Mouse (Mus musculus): ENCODE data around the gene Adgra1. TPM values are rescaled to one million over a fixed set of nuclear protein-coding genes. Genes with fewer than 3 reads are reported as not detected.

Gene Adgra1
- polyA plus RNA-seq, 1 experiment from 2014 or later: 0.50 TPM

GRCm38 (mm10) chr7:139827687-139828086 is 6.3 kb upstream of the Adgra1 start:
- no peak overlapping the region for H3K4me3 ChIP-seq (replicated peaks; ENCODE audit: low read depth, low read length)
- WGBS: 3% methylated on average over 9 of the region's 9 CpGs
- no peak overlapping the region for H3K27ac ChIP-seq
- H3K9me3 ChIP-seq (replicated peaks; ENCODE audit: low read length): no peaks in the 10 kb centered on the region
- no peak for TF ChIP-seq CTCF (IDR thresholded peaks at IDR 0.05; ENCODE audit: low read depth)
- no peaks in the 10 kb centered on the region for H3K36me3 ChIP-seq (ENCODE audit: insufficient read depth, low read length)
- ATAC-seq (replicated peaks; ENCODE audit: low FRiP score, low read depth) (no peak), DNase-seq (ENCODE audit: low spot score) (peak; percentile 44)
- H3K9ac ChIP-seq (ENCODE audit: low read depth, low read length): no peak overlapping the region
- H3K4me1 ChIP-seq (replicated peaks; ENCODE audit: insufficient read depth, low read length): no peaks in the 10 kb centered on the region
- no peak overlapping the region for H3K4me2 ChIP-seq (ENCODE audit: low read length)
- no peaks in the 10 kb centered on the region for H3K27me3 ChIP-seq (ENCODE audit: insufficient read depth, low read length)

- H3K9me3 ChIP-seq (replicated peaks; ENCODE audit: low read length): no peaks in the 10 kb centered on the region
- DNase-seq (ENCODE audit: low spot score) (no peak), ATAC-seq (replicated peaks; ENCODE audit: low FRiP score, low read depth) (no peak)
- H3K4me1 ChIP-seq (replicated peaks; ENCODE audit: insufficient read depth, low read length): no peaks in the 10 kb centered on the region
- no peak overlapping the region for H3K4me3 ChIP-seq (replicated peaks; ENCODE audit: low read depth, low read length)
- H3K36me3 ChIP-seq (ENCODE audit: insufficient read depth, low read length): no peaks in the 10 kb centered on the region
- no peak overlapping the region for H3K9ac ChIP-seq (ENCODE audit: low read depth, low read length)
- H3K4me2 ChIP-seq (ENCODE audit: low read length): peak overlapping the region; percentile 37; the same call in 1 of the 2 replicates
- 41% methylated on average over 5 of the region's 5 CpGs for WGBS
- H3K27me3 ChIP-seq (ENCODE audit: insufficient read depth, low read length): 0 out of 2 replicates have a peak, but pooled peaks cover 9% of the 10 kb centered on the region
- H3K27ac ChIP-seq: no peak overlapping the region
- no peak for TF ChIP-seq CTCF (IDR thresholded peaks at IDR 0.05; ENCODE audit: low read depth)
Observed at GRCm38 (mm10) chr7:139833532-139833931, 442 bp upstream of the Adgra1 start.

- DNase-seq (ENCODE audit: low spot score) (peak; percentile 48), ATAC-seq (replicated peaks; ENCODE audit: low FRiP score, low read depth) (peak; percentile 22; the same call in 1 of the 2 replicates)
- TF ChIP-seq CTCF (IDR thresholded peaks at IDR 0.05; ENCODE audit: low read depth): no peak
- WGBS: 35% methylated on average over 15 of the region's 15 CpGs
- no peaks in the 10 kb centered on the region for H3K9me3 ChIP-seq (replicated peaks; ENCODE audit: low read length)
- no peak overlapping the region for H3K27ac ChIP-seq
- H3K27me3 ChIP-seq (ENCODE audit: insufficient read depth, low read length): 0 out of 2 replicates have a peak, but pooled peaks cover 9% of the 10 kb centered on the region
- H3K4me1 ChIP-seq (replicated peaks; ENCODE audit: insufficient read depth, low read length): no peaks in the 10 kb centered on the region
- no peak overlapping the region for H3K4me3 ChIP-seq (replicated peaks; ENCODE audit: low read depth, low read length)
- no peak overlapping the region for H3K4me2 ChIP-seq (ENCODE audit: low read length)
- H3K36me3 ChIP-seq (ENCODE audit: insufficient read depth, low read length): no peaks in the 10 kb centered on the region
- no peak overlapping the region for H3K9ac ChIP-seq (ENCODE audit: low read depth, low read length)
Observed at GRCm38 (mm10) chr7:139835140-139836131, 1.5 kb downstream of the Adgra1 start.

- 84% methylated on average over 11 of the region's 11 CpGs for WGBS
- no peaks in the 10 kb centered on the region for H3K36me3 ChIP-seq (ENCODE audit: insufficient read depth, low read length)
- no peaks in the 10 kb centered on the region for H3K9me3 ChIP-seq (replicated peaks; ENCODE audit: low read length)
- no peak overlapping the region for H3K27ac ChIP-seq
- no peaks in the 10 kb centered on the region for H3K4me1 ChIP-seq (replicated peaks; ENCODE audit: insufficient read depth, low read length)
- H3K27me3 ChIP-seq (ENCODE audit: insufficient read depth, low read length): no peaks in the 10 kb centered on the region
- no peak for TF ChIP-seq CTCF (IDR thresholded peaks at IDR 0.05; ENCODE audit: low read depth)
- H3K4me2 ChIP-seq (ENCODE audit: low read length): no peak overlapping the region
- H3K4me3 ChIP-seq (replicated peaks; ENCODE audit: low read depth, low read length): no peak overlapping the region
- no peak for ATAC-seq (replicated peaks; ENCODE audit: low FRiP score, low read depth)
- DNase-seq (ENCODE audit: low spot score): no peak
- no peak overlapping the region for H3K9ac ChIP-seq (ENCODE audit: low read depth, low read length)
Observed at GRCm38 (mm10) chr7:139840443-139841168, 6.6 kb downstream of the Adgra1 start.

- ATAC-seq (replicated peaks; ENCODE audit: low FRiP score, low read depth): no peak
- no peak for DNase-seq (ENCODE audit: low spot score)
- no peak overlapping the region for H3K27ac ChIP-seq
- no peaks in the 10 kb centered on the region for H3K36me3 ChIP-seq (ENCODE audit: insufficient read depth, low read length)
- no peaks in the 10 kb centered on the region for H3K4me1 ChIP-seq (replicated peaks; ENCODE audit: insufficient read depth, low read length)
- no peak for TF ChIP-seq CTCF (IDR thresholded peaks at IDR 0.05; ENCODE audit: low read depth)
- no peak overlapping the region for H3K4me2 ChIP-seq (ENCODE audit: low read length)
- WGBS: 33% methylated on average over 6 of the region's 6 CpGs
- H3K9ac ChIP-seq (ENCODE audit: low read depth, low read length): no peak overlapping the region
- H3K4me3 ChIP-seq (replicated peaks; ENCODE audit: low read depth, low read length): no peak overlapping the region
- H3K9me3 ChIP-seq (replicated peaks; ENCODE audit: low read length): no peaks in the 10 kb centered on the region
- no peaks in the 10 kb centered on the region for H3K27me3 ChIP-seq (ENCODE audit: insufficient read depth, low read length)
Observed at GRCm38 (mm10) chr7:139842397-139842796, 8.4 kb downstream of the Adgra1 start.

- Histone ChIP-seq H3K4me3 (replicated peaks; ENCODE audit: low read depth, low read length) (no peak overlapping the region), H3K27me3 (ENCODE audit: insufficient read depth, low read length) (no peaks in the 10 kb centered on the region), H3K4me2 (ENCODE audit: low read length) (no peak overlapping the region), H3K9ac (ENCODE audit: low read depth, low read length) (no peak overlapping the region), H3K4me1 (replicated peaks; ENCODE audit: insufficient read depth, low read length) (no peaks in the 10 kb centered on the region), H3K9me3 (replicated peaks; ENCODE audit: low read length) (no peaks in the 10 kb centered on the region), H3K36me3 (ENCODE audit: insufficient read depth, low read length) (no peaks in the 10 kb centered on the region), H3K27ac (no peak overlapping the region)
- 37% methylated on average over 5 of the region's 5 CpGs for WGBS
- TF ChIP-seq CTCF (IDR thresholded peaks at IDR 0.05; ENCODE audit: low read depth): peak; percentile 27
- ATAC-seq (replicated peaks; ENCODE audit: low FRiP score, low read depth) (no peak), DNase-seq (ENCODE audit: low spot score) (no peak)
Observed at GRCm38 (mm10) chr7:139843140-139843539, 9.2 kb downstream of the Adgra1 start.

All from kidney, postnatal 0 days (tissue).